Mouse (Mus musculus) forebrain, embryonic 16.5 days (tissue): ENCODE measurements around the gene Rnf44. TPM values are rescaled to one million over a fixed set of nuclear protein-coding genes. Genes with fewer than 3 reads are reported as not detected.
A peak's percentile ranks its signal among the peaks of the same experiment; 100 is the strongest.

Experiments used
- ATAC-seq: fragments of 200-750 bp; cut with Nextera tagmentation; 2 replicates; pipeline ENCODE4 v1.8.0; 2017; ENCODE audit warnings: mild to moderate bottlenecking, moderate library complexity
- H3K27ac ChIP-seq: fragments of 300-500 bp; sonication (generic); 2 replicates; pipeline ENCODE4 v1.5.1; 2014; ENCODE audit warnings: low read length, control low read depth
- H3K27me3 ChIP-seq: fragments of 300-500 bp; sonication (generic); replicated peaks from 2 replicates; pipeline ENCODE4 v1.6.1; 2014; ENCODE audit warnings: low read length; ENCODE audit not compliant: control insufficient read depth, insufficient read depth
- H3K36me3 ChIP-seq: fragments of 300-500 bp; sonication (generic); 2 replicates; pipeline ENCODE4 v1.6.1; 2014; ENCODE audit not compliant: control insufficient read depth, insufficient read depth
- H3K4me1 ChIP-seq: fragments of 300-500 bp; sonication (generic); replicated peaks from 2 replicates; pipeline ENCODE4 v1.6.1; 2014; ENCODE audit warnings: low read length; ENCODE audit not compliant: control insufficient read depth, insufficient read depth
- H3K4me2 ChIP-seq: fragments of 300-500 bp; sonication (generic); 2 replicates; pipeline ENCODE4 v1.6.1; 2014; ENCODE audit warnings: mild to moderate bottlenecking, low read length, control low read depth
- H3K4me3 ChIP-seq: fragments of 300-500 bp; sonication (generic); replicated peaks from 2 replicates; pipeline ENCODE4 v1.5.1; 2014; ENCODE audit warnings: mild to moderate bottlenecking, low read length, control low read depth
- H3K9ac ChIP-seq: fragments of 300-500 bp; sonication (generic); replicated peaks from 2 replicates; pipeline ENCODE4 v1.6.1; 2014; ENCODE audit warnings: low read depth, low read length, control low read depth
- H3K9me3 ChIP-seq: fragments of 300-500 bp; sonication (generic); 2 replicates; pipeline ENCODE4 v1.6.1; 2016; ENCODE audit warnings: low read length; ENCODE audit not compliant: control insufficient read depth
- WGBS: fragments of 180-500 bp; shearing (Covaris S2); extraction: QIAGEN DNeasy Blood & Tissue Kit; methylation state at CpG from one replicate; pipeline ENCODE4 v1.1.7; 2014; 5-methylcytosine and 5-hydroxymethylcytosine counted together
- polyA plus RNA-seq: library from polyadenylated mRNA; unstranded; fragments of >200 nt; fragmentation: Nextera tagmentation; extraction: Ambion mirVana; gene quantifications from 2 replicates; pipeline ENCODE4 v1.2.1, GENCODE M21; 2015

The Rnf44 gene
- 88.9 and 92.2 TPM in 2 replicates for polyA plus RNA-seq

- Histone ChIP-seq H3K36me3 (no peaks in the 10 kb centered on the region), H3K27me3 (no peaks in the 10 kb centered on the region), H3K4me3 (peak within 1 kb of the TSS; percentile 93), H3K4me1 (peaks cover 24% of the 10 kb centered on the region), H3K4me2 (peak within 1 kb of the TSS; percentile 79), H3K27ac (peak within 1 kb of the TSS; percentile 91), H3K9ac (peak within 1 kb of the TSS; percentile 91), H3K9me3 (no peaks in the 10 kb centered on the region)
- ATAC-seq = peak; percentile 96
- under 1% methylated on average over 91 of the region's 92 CpGs for WGBS
These were observed at the start of gene Rnf44 for GRCm38 (mm10) chr13:54693558-54694347. Rnf44 (minus strand) TSS chr13:54693907.

- 0 out of 2 replicates have a peak, but pooled peaks have one; percentile 11 for ATAC-seq
- Histone ChIP-seq H3K4me1 (peaks cover 16% of the 10 kb centered on the region), H3K27me3 (0 out of 2 replicates have a peak, but pooled peaks cover 11% of the 10 kb centered on the region), H3K27ac (no peak overlapping the region), H3K4me3 (no peak overlapping the region), H3K4me2 (peak overlapping the region; percentile 34), H3K9ac (peak overlapping the region; percentile 13; the same call in 1 of the 2 replicates), H3K36me3 (peaks cover 40% of the 10 kb centered on the region), H3K9me3 (no peaks in the 10 kb centered on the region)
- 6% methylated on average over 25 of the region's 34 CpGs for whole genome bisulfite sequencing
These were observed 44.5 kb upstream of the Rnf44 start for GRCm38 (mm10) chr13:54738213-54738601.

GRCm38 (mm10) chr13:54737488-54738212 is 43.9 kb upstream of the Rnf44 start:
- 2% methylated on average over 78 of the region's 87 CpGs for WGBS
- no peaks in the 10 kb centered on the region for H3K9me3 ChIP-seq
- ATAC-seq = peak; percentile 75
- peaks cover 16% of the 10 kb centered on the region for H3K4me1 ChIP-seq
- peak overlapping the region; percentile 34 for H3K4me2 ChIP-seq
- peaks cover 40% of the 10 kb centered on the region for H3K36me3 ChIP-seq
- H3K27ac ChIP-seq = no peak overlapping the region
- peak overlapping the region; percentile 13; the same call in 1 of the 2 replicates for H3K9ac ChIP-seq
- H3K27me3 ChIP-seq = 0 out of 2 replicates have a peak, but pooled peaks cover 11% of the 10 kb centered on the region
- H3K4me3 ChIP-seq = peak overlapping the region; percentile 17; the same call in 1 of the 2 replicates

- no peak overlapping the region for H3K27ac ChIP-seq
- peaks cover 40% of the 10 kb centered on the region for H3K36me3 ChIP-seq
- ATAC-seq = no peak
These were observed 43.2 kb upstream of the Rnf44 start for GRCm38 (mm10) chr13:54736931-54737330.

GRCm38 (mm10) chr13:54726131-54726530 is 32.4 kb upstream of the Rnf44 start:
- no peak for ATAC-seq
- H3K27ac ChIP-seq = no peak overlapping the region
- H3K4me1 ChIP-seq = no peaks in the 10 kb centered on the region
- no peaks in the 10 kb centered on the region for H3K36me3 ChIP-seq
- WGBS = 59% methylated on average over 11 of the region's 11 CpGs
- no peak overlapping the region for H3K4me3 ChIP-seq
- peaks cover 3% of the 10 kb centered on the region for H3K9me3 ChIP-seq
- H3K9ac ChIP-seq = no peak overlapping the region
- H3K4me2 ChIP-seq = no peak overlapping the region
- H3K27me3 ChIP-seq = no peaks in the 10 kb centered on the region

More at GRCm38 (mm10) chr13:54736931-54737330, 43.2 kb upstream of the Rnf44 start:
- Histone ChIP-seq H3K27me3 (0 out of 2 replicates have a peak, but pooled peaks cover 11% of the 10 kb centered on the region), H3K4me2 (no peak overlapping the region), H3K9ac (no peak overlapping the region), H3K4me3 (no peak overlapping the region), H3K4me1 (peaks cover 16% of the 10 kb centered on the region), H3K9me3 (no peaks in the 10 kb centered on the region)
- WGBS = 30% methylated on average over 3 of the region's 3 CpGs

GRCm38 (mm10) chr13:54723143-54723542 is 29.4 kb upstream of the Rnf44 start:
- H3K36me3 ChIP-seq = no peaks in the 10 kb centered on the region
- H3K4me1 ChIP-seq = no peaks in the 10 kb centered on the region
- WGBS = 94% methylated on average over 3 of the region's 3 CpGs
- H3K4me3 ChIP-seq = no peak overlapping the region
- peaks cover 3% of the 10 kb centered on the region for H3K9me3 ChIP-seq
- H3K4me2 ChIP-seq = no peak overlapping the region
- ATAC-seq = no peak
- H3K27ac ChIP-seq = no peak overlapping the region
- no peaks in the 10 kb centered on the region for H3K27me3 ChIP-seq
- H3K9ac ChIP-seq = no peak overlapping the region

- no peaks in the 10 kb centered on the region for H3K27me3 ChIP-seq
- H3K9ac ChIP-seq = no peak overlapping the region
- no peaks in the 10 kb centered on the region for H3K4me1 ChIP-seq
- H3K27ac ChIP-seq = no peak overlapping the region
- H3K4me2 ChIP-seq = no peak overlapping the region
- H3K4me3 ChIP-seq = no peak overlapping the region
- H3K36me3 ChIP-seq = no peaks in the 10 kb centered on the region
- no peaks in the 10 kb centered on the region for H3K9me3 ChIP-seq
- 3% methylated on average over 5 of the region's 5 CpGs for WGBS
- 0 out of 2 replicates have a peak, but pooled peaks have one; percentile 23 for ATAC-seq
These were observed 23.2 kb upstream of the Rnf44 start for GRCm38 (mm10) chr13:54716916-54717315.

- Histone ChIP-seq H3K4me2 (no peak overlapping the region), H3K9ac (no peak overlapping the region), H3K4me1 (no peaks in the 10 kb centered on the region), H3K36me3 (no peaks in the 10 kb centered on the region), H3K27me3 (no peaks in the 10 kb centered on the region), H3K4me3 (no peak overlapping the region), H3K9me3 (no peaks in the 10 kb centered on the region), H3K27ac (no peak overlapping the region)
- no peak for ATAC-seq
- WGBS = 67% methylated on average over 10 of the region's 10 CpGs
These were observed 21.3 kb upstream of the Rnf44 start for GRCm38 (mm10) chr13:54714996-54715395.

- Histone ChIP-seq H3K4me3 (no peak overlapping the region), H3K9me3 (no peaks in the 10 kb centered on the region), H3K36me3 (no peaks in the 10 kb centered on the region), H3K4me1 (no peaks in the 10 kb centered on the region), H3K27ac (no peak overlapping the region), H3K4me2 (no peak overlapping the region), H3K9ac (no peak overlapping the region), H3K27me3 (no peaks in the 10 kb centered on the region)
- 45% methylated on average over 4 of the region's 4 CpGs for WGBS
- no peak for ATAC-seq
These were observed 20.7 kb upstream of the Rnf44 start for GRCm38 (mm10) chr13:54714393-54714792.
